Mouse (Mus musculus): ENCODE measurements at regions not wholly inside any gene's neighbourhood (a gene's known extent, or its start where the extent isn't known, plus 50 kb on each side); places are given as distances from the start of the nearest gene placed in this dataset.

DNA sequence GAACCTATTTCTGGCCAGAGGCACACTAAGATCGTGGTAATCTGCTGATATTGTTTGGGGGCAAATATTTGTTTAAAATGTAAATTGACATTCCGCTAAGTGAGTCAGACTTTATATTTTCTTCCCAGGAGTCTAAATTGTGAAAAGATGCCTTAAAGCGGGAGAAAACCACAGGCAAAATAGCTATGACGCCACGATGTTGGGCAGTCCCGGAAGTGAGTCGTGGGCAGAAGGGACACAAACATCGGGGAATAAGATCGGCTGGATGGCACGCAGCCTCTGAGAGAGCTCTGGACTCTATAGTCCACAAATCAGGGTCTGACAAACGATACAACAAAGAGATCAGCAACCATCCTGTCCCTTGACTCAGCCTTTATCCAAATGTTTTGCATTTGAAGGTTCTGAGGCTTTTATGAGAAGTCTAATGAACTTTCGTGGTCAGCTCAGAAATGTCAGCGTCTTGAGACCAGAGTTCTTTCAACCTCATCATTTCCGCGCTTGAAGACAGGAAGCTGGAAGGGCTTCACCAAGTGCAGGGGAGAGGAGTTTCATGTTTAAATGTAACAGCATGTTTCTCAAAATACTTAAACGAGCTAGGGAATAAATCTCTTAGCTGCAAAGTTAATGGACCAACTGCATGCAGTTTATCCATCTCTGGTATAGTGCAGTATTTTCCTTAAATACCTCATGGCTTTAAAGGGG lies 472.2 kb upstream of the Intu start:
- no peak overlapping the region for H3K4me3 ChIP-seq (ENCODE audit: extremely low read depth, insufficient read depth, insufficient read length)
- H3K36me3 ChIP-seq (ENCODE audit: control insufficient read depth, insufficient read depth, low read length) = no peaks in the 10 kb centered on the region
- H3K27me3 ChIP-seq (ENCODE audit: control insufficient read depth, insufficient read depth, low read length) = no peaks in the 10 kb centered on the region
- DNase-seq (ENCODE audit: low read depth in 1 of 2, low spot score in 2 of 2) = no peak
- no peaks in the 10 kb centered on the region for H3K4me1 ChIP-seq (ENCODE audit: control insufficient read depth, insufficient read depth, insufficient read length)
- no peak overlapping the region for H3K27ac ChIP-seq (ENCODE audit: insufficient read depth, low read length)
- TF ChIP-seq POLR2A (IDR thresholded peaks at IDR 0.05; ENCODE audit: low read depth, low read length) = no peak
- no peak for TF ChIP-seq CTCF (IDR thresholded peaks at IDR 0.05; ENCODE audit: extremely low read depth, insufficient read depth, insufficient read length, insufficient replicate concordance)
- WGBS = 73% methylated on average over 16 of the region's 16 CpGs

DNA sequence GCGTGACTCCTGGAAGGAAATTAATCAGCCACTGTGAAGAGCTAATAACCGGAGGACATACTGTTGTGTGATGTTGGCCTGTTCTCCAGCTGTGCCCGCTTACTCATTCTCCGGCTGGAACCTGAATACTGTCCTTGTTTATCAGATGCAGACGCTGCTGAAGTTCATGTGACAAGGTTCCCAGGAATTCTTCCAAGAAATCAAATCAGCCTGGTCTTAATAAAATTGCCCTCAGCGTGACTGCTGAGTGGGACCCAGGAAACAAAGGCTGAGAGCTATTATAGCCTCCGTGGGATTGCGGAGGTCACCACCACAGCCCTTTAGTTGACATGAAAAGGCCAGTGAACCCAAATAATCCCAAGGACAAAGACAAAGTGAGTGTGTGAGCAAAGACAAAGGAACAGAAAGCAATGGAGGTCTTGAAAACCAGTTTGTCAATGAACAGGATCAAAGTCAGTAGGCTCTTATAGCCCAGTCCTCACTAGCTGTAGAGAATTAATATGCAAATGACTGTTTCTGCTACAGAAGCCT lies 460.9 kb upstream of the Intu start:
- no peak overlapping the region for H3K27ac ChIP-seq (ENCODE audit: insufficient read depth, low read length)
- WGBS = 80% methylated on average over 8 of the region's 8 CpGs
- no peak overlapping the region for H3K4me3 ChIP-seq (ENCODE audit: extremely low read depth, insufficient read depth, insufficient read length)
- TF ChIP-seq POLR2A (IDR thresholded peaks at IDR 0.05; ENCODE audit: low read depth, low read length) (no peak), CTCF (IDR thresholded peaks at IDR 0.05; ENCODE audit: extremely low read depth, insufficient read depth, insufficient read length, insufficient replicate concordance) (no peak)
- H3K27me3 ChIP-seq (ENCODE audit: control insufficient read depth, insufficient read depth, low read length) = no peaks in the 10 kb centered on the region
- no peaks in the 10 kb centered on the region for H3K36me3 ChIP-seq (ENCODE audit: control insufficient read depth, insufficient read depth, low read length)
- no peaks in the 10 kb centered on the region for H3K4me1 ChIP-seq (ENCODE audit: control insufficient read depth, insufficient read depth, insufficient read length)
- DNase-seq (ENCODE audit: low read depth in 1 of 2, low spot score in 2 of 2) = no peak

DNA sequence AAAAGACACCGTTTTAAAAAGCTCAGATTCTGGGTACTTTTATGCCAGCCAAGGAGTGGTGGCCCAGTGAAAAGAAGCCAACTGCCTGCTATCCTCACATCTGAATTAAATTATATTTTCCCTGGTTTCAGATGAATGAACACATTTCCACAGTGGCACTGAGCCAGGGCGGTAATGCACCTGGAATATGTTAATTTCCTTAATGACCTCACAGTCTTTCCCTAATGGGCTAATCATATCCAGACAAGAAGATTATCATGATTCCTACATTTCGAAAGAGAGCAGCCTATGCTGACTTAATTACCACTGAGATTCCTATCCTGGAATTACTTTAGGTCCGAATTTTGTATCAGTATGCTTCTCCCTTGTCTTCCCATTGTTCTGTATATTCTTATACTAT lies 454.3 kb upstream of the Intu start:
- TF ChIP-seq POLR2A (IDR thresholded peaks at IDR 0.05; ENCODE audit: low read depth, low read length) (no peak), CTCF (IDR thresholded peaks at IDR 0.05; ENCODE audit: extremely low read depth, insufficient read depth, insufficient read length, insufficient replicate concordance) (no peak)
- H3K27ac ChIP-seq (ENCODE audit: insufficient read depth, low read length) = no peak overlapping the region
- H3K36me3 ChIP-seq (ENCODE audit: control insufficient read depth, insufficient read depth, low read length) = no peaks in the 10 kb centered on the region
- H3K27me3 ChIP-seq (ENCODE audit: control insufficient read depth, insufficient read depth, low read length) = no peaks in the 10 kb centered on the region
- WGBS = 81% methylated on average over 4 of the region's 4 CpGs
- DNase-seq (ENCODE audit: low read depth in 1 of 2, low spot score in 2 of 2) = no peak
- no peaks in the 10 kb centered on the region for H3K4me1 ChIP-seq (ENCODE audit: control insufficient read depth, insufficient read depth, insufficient read length)
- H3K4me3 ChIP-seq (ENCODE audit: extremely low read depth, insufficient read depth, insufficient read length) = no peak overlapping the region

DNA sequence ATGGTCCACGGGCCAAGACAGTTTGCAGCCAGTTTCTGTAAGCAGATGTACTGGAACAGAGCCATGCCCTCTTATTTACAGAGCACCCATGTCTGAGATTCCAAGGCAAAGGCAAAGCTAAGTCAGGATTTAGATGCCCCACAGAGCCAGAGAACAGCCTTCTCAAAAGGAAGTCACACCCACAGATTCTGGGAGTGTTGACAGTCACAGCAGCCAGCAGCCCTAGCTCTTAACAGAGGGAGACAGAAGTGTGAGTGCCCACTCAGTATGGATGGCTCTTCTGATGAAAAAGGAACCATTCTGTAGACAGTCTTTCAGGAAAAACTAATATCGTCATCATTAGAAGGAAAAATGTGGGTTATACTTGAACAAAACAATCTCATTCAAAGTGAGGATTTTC lies 446.0 kb upstream of the Intu start:
- TF ChIP-seq CTCF (IDR thresholded peaks at IDR 0.05; ENCODE audit: extremely low read depth, insufficient read depth, insufficient read length, insufficient replicate concordance) = no peak
- TF ChIP-seq POLR2A (IDR thresholded peaks at IDR 0.05; ENCODE audit: low read depth, low read length) = no peak
- 84% methylated on average over 2 of the region's 2 CpGs for WGBS

DNA sequence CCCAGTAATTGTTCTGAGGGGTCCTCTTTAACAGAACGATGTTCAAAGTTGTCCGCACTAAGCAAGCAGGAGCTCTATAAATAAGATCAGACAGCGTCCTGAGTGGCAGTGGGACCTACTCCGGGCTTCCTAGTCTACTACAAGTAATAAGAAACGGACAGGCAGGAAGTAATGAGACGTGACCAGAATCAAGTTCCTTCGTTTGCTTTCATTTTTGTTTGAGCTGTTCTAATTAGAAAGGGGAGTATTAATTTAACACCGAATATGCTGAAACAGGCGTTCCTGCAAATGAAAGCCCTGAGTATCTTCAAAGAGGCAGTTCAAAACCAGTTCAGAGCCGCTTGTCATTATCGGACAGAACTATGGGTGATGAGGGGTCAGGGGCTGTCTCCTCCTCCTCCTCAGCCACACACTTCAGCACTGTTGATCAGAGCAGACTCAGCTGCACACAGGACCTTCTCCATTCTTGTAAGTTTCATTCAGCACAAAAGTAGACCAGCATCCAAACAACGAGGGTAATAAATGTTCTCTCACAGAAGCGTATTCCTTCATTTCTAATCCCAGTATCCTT lies 439.2 kb upstream of the Intu start:
- DNase-seq (ENCODE audit: low read depth in 1 of 2, low spot score in 2 of 2) = no peak
- H3K4me1 ChIP-seq (ENCODE audit: control insufficient read depth, insufficient read depth, insufficient read length) = no peaks in the 10 kb centered on the region
- H3K4me3 ChIP-seq (ENCODE audit: extremely low read depth, insufficient read depth, insufficient read length) = no peak overlapping the region
- H3K27ac ChIP-seq (ENCODE audit: insufficient read depth, low read length) = no peak overlapping the region
- H3K36me3 ChIP-seq (ENCODE audit: control insufficient read depth, insufficient read depth, low read length) = no peaks in the 10 kb centered on the region
- TF ChIP-seq POLR2A (IDR thresholded peaks at IDR 0.05; ENCODE audit: low read depth, low read length) = no peak
- no peak for TF ChIP-seq CTCF (IDR thresholded peaks at IDR 0.05; ENCODE audit: extremely low read depth, insufficient read depth, insufficient read length, insufficient replicate concordance)
- no peaks in the 10 kb centered on the region for H3K27me3 ChIP-seq (ENCODE audit: control insufficient read depth, insufficient read depth, low read length)
- 74% methylated on average over 13 of the region's 13 CpGs for WGBS

More for the DNA sequence above, 446.0 kb upstream of the Intu start:
- DNase-seq (ENCODE audit: low read depth in 1 of 2, low spot score in 2 of 2) = no peak
- no peak overlapping the region for H3K27ac ChIP-seq (ENCODE audit: insufficient read depth, low read length)
- H3K4me3 ChIP-seq (ENCODE audit: extremely low read depth, insufficient read depth, insufficient read length) = no peak overlapping the region
- H3K4me1 ChIP-seq (ENCODE audit: control insufficient read depth, insufficient read depth, insufficient read length) = no peaks in the 10 kb centered on the region
- H3K36me3 ChIP-seq (ENCODE audit: control insufficient read depth, insufficient read depth, low read length) = no peaks in the 10 kb centered on the region
- H3K27me3 ChIP-seq (ENCODE audit: control insufficient read depth, insufficient read depth, low read length) = no peaks in the 10 kb centered on the region

DNA sequence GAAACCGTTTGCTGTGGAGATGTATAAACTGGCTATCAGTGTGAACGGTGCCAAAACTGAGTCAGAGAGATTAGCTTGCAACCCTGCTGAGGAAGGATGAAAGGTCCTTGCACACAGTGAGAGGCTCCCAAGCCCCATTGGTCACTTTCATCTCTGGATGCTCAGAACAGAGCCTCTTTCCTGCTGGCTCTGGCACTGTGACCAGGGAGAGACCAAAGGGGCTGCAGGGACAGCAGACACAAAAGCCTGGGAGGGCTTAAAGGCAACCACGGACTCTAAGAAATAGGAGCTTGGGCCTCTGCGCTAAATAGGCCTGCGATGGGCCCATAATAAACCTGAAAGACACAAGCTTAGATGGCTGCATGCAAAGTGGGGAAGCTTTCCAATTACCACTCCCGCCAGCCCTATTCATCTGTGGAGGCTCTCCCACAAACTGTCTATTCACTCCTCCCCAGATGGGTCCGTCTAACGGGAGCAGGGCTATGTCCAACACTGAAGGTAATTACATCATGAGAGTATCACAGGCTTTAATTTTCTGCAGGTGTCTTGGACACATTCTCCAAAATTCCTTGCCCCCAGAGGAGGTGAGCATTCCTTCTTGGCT lies 438.2 kb upstream of the Intu start:
- Histone ChIP-seq H3K27ac (ENCODE audit: insufficient read depth, low read length) (no peak overlapping the region), H3K4me1 (ENCODE audit: control insufficient read depth, insufficient read depth, insufficient read length) (no peaks in the 10 kb centered on the region), H3K36me3 (ENCODE audit: control insufficient read depth, insufficient read depth, low read length) (no peaks in the 10 kb centered on the region), H3K4me3 (ENCODE audit: extremely low read depth, insufficient read depth, insufficient read length) (no peak overlapping the region), H3K27me3 (ENCODE audit: control insufficient read depth, insufficient read depth, low read length) (no peaks in the 10 kb centered on the region)
- 85% methylated on average over 8 of the region's 8 CpGs for WGBS
- no peak for DNase-seq (ENCODE audit: low read depth in 1 of 2, low spot score in 2 of 2)
- no peak for TF ChIP-seq POLR2A (IDR thresholded peaks at IDR 0.05; ENCODE audit: low read depth, low read length)
- no peak for TF ChIP-seq CTCF (IDR thresholded peaks at IDR 0.05; ENCODE audit: extremely low read depth, insufficient read depth, insufficient read length, insufficient replicate concordance)

DNA sequence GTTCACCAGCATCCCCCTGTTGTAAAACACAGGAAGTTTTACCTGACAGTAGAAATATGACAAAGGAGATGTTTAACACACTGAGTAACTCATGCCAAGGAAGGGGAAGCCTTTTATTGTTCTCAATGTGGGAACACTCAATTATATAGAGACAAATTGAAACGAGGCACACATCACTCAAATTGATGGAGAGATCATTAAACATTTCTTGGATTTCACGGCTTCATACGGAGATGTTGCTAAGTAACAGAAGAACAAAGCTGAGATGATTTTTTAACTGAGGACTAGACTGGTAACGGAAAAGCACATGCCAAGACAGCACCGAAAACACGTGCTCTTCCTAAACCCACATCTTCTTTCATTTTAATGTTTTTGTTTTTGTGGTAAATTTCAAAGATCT lies 437.0 kb upstream of the Intu start:
- 83% methylated on average over 6 of the region's 6 CpGs for whole genome bisulfite sequencing
- no peak overlapping the region for H3K27ac ChIP-seq (ENCODE audit: insufficient read depth, low read length)
- no peaks in the 10 kb centered on the region for H3K36me3 ChIP-seq (ENCODE audit: control insufficient read depth, insufficient read depth, low read length)
- H3K4me1 ChIP-seq (ENCODE audit: control insufficient read depth, insufficient read depth, insufficient read length) = no peaks in the 10 kb centered on the region
- TF ChIP-seq POLR2A (IDR thresholded peaks at IDR 0.05; ENCODE audit: low read depth, low read length) (no peak), CTCF (IDR thresholded peaks at IDR 0.05; ENCODE audit: extremely low read depth, insufficient read depth, insufficient read length, insufficient replicate concordance) (no peak)
- no peaks in the 10 kb centered on the region for H3K27me3 ChIP-seq (ENCODE audit: control insufficient read depth, insufficient read depth, low read length)
- H3K4me3 ChIP-seq (ENCODE audit: extremely low read depth, insufficient read depth, insufficient read length) = no peak overlapping the region
- no peak for DNase-seq (ENCODE audit: low read depth in 1 of 2, low spot score in 2 of 2)

Measured in spleen, adult 2 months (tissue).